Mouse (Mus musculus) heart, embryonic 16.5 days (tissue): ENCODE data around the gene Tomt. TPM values are rescaled to one million over a fixed set of nuclear protein-coding genes. Genes with fewer than 3 reads are reported as not detected.

Experiments
- ATAC-seq: fragments of 200-750 bp; cut with Nextera tagmentation; replicated peaks from 2 replicates; pipeline ENCODE4 v1.8.0; 2017; ENCODE audit warnings: moderate number of reproducible peaks; ENCODE audit not compliant: insufficient read depth, low FRiP score; ENCODE audit errors: extremely low read depth
- H3K27ac ChIP-seq: fragments of 300-500 bp; sonication (generic); 2 replicates; pipeline ENCODE4 v1.5.1; 2014; ENCODE audit warnings: mild to moderate bottlenecking, low read length, control low read depth, moderate library complexity
- H3K27me3 ChIP-seq: fragments of 300-500 bp; sonication (generic); 2 replicates; pipeline ENCODE4 v1.6.1; 2014; ENCODE audit warnings: low read length, mixed read lengths; ENCODE audit not compliant: control insufficient read depth, insufficient read depth
- H3K36me3 ChIP-seq: fragments of 300-500 bp; sonication (generic); 2 replicates; pipeline ENCODE4 v1.6.1; 2014; ENCODE audit not compliant: control insufficient read depth, insufficient read depth
- H3K4me1 ChIP-seq: fragments of 300-500 bp; sonication (generic); 2 replicates; pipeline ENCODE4 v1.6.1; 2014; ENCODE audit warnings: low read length, mixed read lengths; ENCODE audit not compliant: control insufficient read depth, insufficient read depth
- H3K4me2 ChIP-seq: fragments of 300-500 bp; sonication (generic); 2 replicates; pipeline ENCODE4 v1.6.1; 2014; ENCODE audit warnings: low read depth, mild to moderate bottlenecking, control low read depth, low read length
- H3K4me3 ChIP-seq: fragments of 300-500 bp; sonication (generic); 2 replicates; pipeline ENCODE4 v1.5.1; 2014; ENCODE audit warnings: mild to moderate bottlenecking, control low read depth, low read length
- H3K9ac ChIP-seq: fragments of 300-500 bp; sonication (generic); 2 replicates; pipeline ENCODE4 v1.6.1; 2014; ENCODE audit warnings: low read length, control low read depth
- H3K9me3 ChIP-seq: fragments of 300-500 bp; sonication (generic); replicated peaks from 2 replicates; pipeline ENCODE4 v1.6.1; 2016; ENCODE audit warnings: low read length; ENCODE audit not compliant: control insufficient read depth
- WGBS: fragments of 180-500 bp; shearing (Covaris S2); extraction: QIAGEN DNeasy Blood & Tissue Kit; methylation state at CpG from one replicate; pipeline ENCODE4 v1.1.7; 2014; 5-methylcytosine and 5-hydroxymethylcytosine counted together
- microRNA-seq: library from miRNA; unstranded; fragments of <30 nt; microRNA quantifications from one replicate; pipeline ENCODE4, GENCODE M21; 2017
- polyA plus RNA-seq: library from polyadenylated mRNA; unstranded; fragments of >200 nt; fragmentation: Nextera tagmentation; extraction: Ambion mirVana; gene quantifications from 2 replicates; pipeline ENCODE4 v1.2.1, GENCODE M21; 2015

Gene Tomt
- polyA plus RNA-seq, 1 experiment from 2014 or later, result not detected

- 84% methylated on average over 4 of the region's 4 CpGs for WGBS
These were observed 49.1 kb downstream of the Tomt start, which contains the start of gene Folr2 for GRCm38 (mm10) chr7:101857094-101857493. Gene Folr2 (minus strand): TSS chr7:101857194.

GRCm38 (mm10) chr7:101853816-101854215 lies 52.3 kb downstream of the Tomt start:
- Histone ChIP-seq H3K4me2 (no peak overlapping the region), H3K27me3 (no peaks in the 10 kb centered on the region), H3K27ac (no peak overlapping the region), H3K36me3 (no peaks in the 10 kb centered on the region), H3K4me1 (no peaks in the 10 kb centered on the region), H3K9ac (no peak overlapping the region), H3K9me3 (0 out of 2 replicates have a peak, but pooled peaks cover 2% of the 10 kb centered on the region), H3K4me3 (no peak overlapping the region)
- 54% methylated on average over 2 of the region's 2 CpGs for WGBS
- no peak for ATAC-seq

More at GRCm38 (mm10) chr7:101857094-101857493, 49.1 kb downstream of the Tomt start, which contains the start of gene Folr2:
- no peak within 1 kb of the TSS for H3K9ac ChIP-seq
- no peaks in the 10 kb centered on the region for H3K27me3 ChIP-seq
- H3K4me2 ChIP-seq, result no peak within 1 kb of the TSS
- H3K4me1 ChIP-seq, result no peaks in the 10 kb centered on the region
- no peak for ATAC-seq
- no peak within 1 kb of the TSS for H3K4me3 ChIP-seq
- H3K9me3 ChIP-seq, result no peaks in the 10 kb centered on the region
- no peaks in the 10 kb centered on the region for H3K36me3 ChIP-seq
- H3K27ac ChIP-seq, result no peak within 1 kb of the TSS

GRCm38 (mm10) chr7:101852846-101853245 lies 53.3 kb downstream of the Tomt start:
- Histone ChIP-seq H3K27ac (no peak overlapping the region), H3K4me2 (no peak overlapping the region), H3K4me1 (no peaks in the 10 kb centered on the region), H3K9ac (no peak overlapping the region), H3K36me3 (no peaks in the 10 kb centered on the region), H3K9me3 (0 out of 2 replicates have a peak, but pooled peaks cover 2% of the 10 kb centered on the region), H3K27me3 (no peaks in the 10 kb centered on the region), H3K4me3 (no peak overlapping the region)
- WGBS, result 79% methylated on average over 6 of the region's 6 CpGs
- no peak for ATAC-seq

DNA sequence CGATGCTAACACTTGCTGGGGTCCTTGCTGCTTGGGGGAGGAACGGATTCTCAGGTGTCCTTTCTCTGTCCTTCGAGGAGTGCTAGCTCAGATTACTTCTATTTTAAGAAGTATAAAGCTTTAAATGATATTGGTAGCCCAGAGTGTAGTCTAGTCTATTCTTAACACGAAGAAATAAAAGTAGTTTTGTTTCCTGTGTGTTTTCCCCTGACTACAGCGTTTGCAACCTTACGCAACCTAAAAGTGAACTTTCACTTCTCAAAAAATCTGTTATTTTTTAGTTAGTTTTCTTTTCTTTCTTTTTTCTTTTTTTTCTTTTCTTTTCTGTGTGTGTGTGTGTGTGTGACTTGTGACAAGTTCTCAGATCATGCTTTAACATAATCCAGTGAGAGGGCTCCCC lies 54.5 kb downstream of the Tomt start:
- H3K27ac ChIP-seq, result no peak overlapping the region
- H3K27me3 ChIP-seq, result no peaks in the 10 kb centered on the region
- no peak for ATAC-seq
- H3K4me3 ChIP-seq, result no peak overlapping the region
- H3K4me1 ChIP-seq, result no peaks in the 10 kb centered on the region
- no peak overlapping the region for H3K4me2 ChIP-seq
- WGBS, result 67% methylated on average over 6 of the region's 6 CpGs
- H3K36me3 ChIP-seq, result no peaks in the 10 kb centered on the region
- 0 out of 2 replicates have a peak, but pooled peaks cover 2% of the 10 kb centered on the region for H3K9me3 ChIP-seq
- no peak overlapping the region for H3K9ac ChIP-seq

Small RNA genes lying within 50 kb of the gene (microRNA-seq; reads per million reads assigned to microRNA genes)
- not detected for gene Gm22655

Other genes with a start within 250 kb of the Tomt start
- 48.2 and 56.9 TPM in 2 replicates for gene Clpb, start 242.7 kb downstream of the Tomt start, polyA plus RNA-seq
- gene Phox2a, start 88.0 kb downstream of the Tomt start, polyA plus RNA-seq, result 0.15 and 0.32 TPM in 2 replicates
- 48.9 and 59.3 TPM in 2 replicates for gene Inppl1, start 68.1 kb downstream of the Tomt start, polyA plus RNA-seq
- gene Folr2, start 49.2 kb downstream of the Tomt start, polyA plus RNA-seq, result 0.98 and 2.4 TPM in 2 replicates
- 53.2 and 54.0 TPM in 2 replicates for gene Anapc15, start 42.6 kb downstream of the Tomt start, polyA plus RNA-seq
- gene Folr1, start 35.6 kb downstream of the Tomt start, polyA plus RNA-seq, result 4.0 and 4.7 TPM in 2 replicates
- gene Lamtor1, start 455 bp downstream of the Tomt start, polyA plus RNA-seq, result 147 and 151 TPM in 2 replicates
- gene Lrrc51, start 27.5 kb upstream of the Tomt start, polyA plus RNA-seq, result 5.9 and 7.0 TPM in 2 replicates
- gene Numa1, start 27.8 kb upstream of the Tomt start, polyA plus RNA-seq, result 41.0 and 46.5 TPM in 2 replicates
- 1.9 and 3.2 TPM in 2 replicates for gene Il18bp, start 112.3 kb upstream of the Tomt start, polyA plus RNA-seq
- 16.5 and 17.3 TPM in 2 replicates for gene Rnf121, start 159.1 kb upstream of the Tomt start, polyA plus RNA-seq
- gene Xndc1, start 159.2 kb upstream of the Tomt start, polyA plus RNA-seq, result 19.6 and 21.6 TPM in 2 replicates
- 0.80 and 0.95 TPM in 2 replicates for gene Xntrpc, start 159.4 kb upstream of the Tomt start, polyA plus RNA-seq
- 0.12 and 0.17 TPM in 2 replicates for gene Trpc2, start 176.8 kb upstream of the Tomt start, polyA plus RNA-seq
- 3.1 and 5.0 TPM in 2 replicates for gene Art1, start 195.4 kb upstream of the Tomt start, polyA plus RNA-seq
- 1.4 and 1.9 TPM in 2 replicates for gene Art5, start 203.1 kb upstream of the Tomt start, polyA plus RNA-seq
- 0.24 TPM in 1 of 2 replicates, not detected in the other for gene Chrna10, start 210.5 kb upstream of the Tomt start, polyA plus RNA-seq